Mouse (Mus musculus) gastrocnemius, adult 2 months (tissue): ENCODE results near the gene Spon1. TPM values are rescaled to one million over a fixed set of nuclear protein-coding genes. Genes with fewer than 3 reads are reported as not detected.

Source experiments
- DNase-seq: peaks from one replicate; pipeline ENCODE4 v3.0.0; 2022
- H3K27ac ChIP-seq: fragments of 200-600 bp; 2 replicates; pipeline ENCODE4 v1.8.1; 2022; ENCODE audit warnings: mild to moderate bottlenecking
- H3K4me3 ChIP-seq: fragments of 200-600 bp; 2 replicates; pipeline ENCODE4 v1.8.1; 2022; ENCODE audit warnings: mild to moderate bottlenecking, moderate library complexity
- CTCF ChIP-seq: fragments of 200-600 bp; IDR thresholded peaks from 2 replicates; pipeline ENCODE4 v1.8.1; 2022; ENCODE audit warnings: antibody characterized with exemption, mild to moderate bottlenecking, moderate library complexity
- intact Hi-C: fragments of 180-260 bp; cut with DNase I; formaldehyde crosslinking; loops from one replicate; pipeline ENCODE4 v1.15.1; 2025
- total RNA-seq, 2 experiments: library from RNA; stranded (reverse); gene quantifications; 2 replicates each; pipeline ENCODE4 v1.2.3; 2021

Gene Spon1
- total RNA-seq, 2 experiments from 2014 or later, result 2.0 to 3.0 TPM

- H3K4me3 ChIP-seq, result no peak overlapping the region
- peak overlapping the region; percentile 48 for H3K27ac ChIP-seq
- intact Hi-C loops, result no loop called here
- TF ChIP-seq CTCF, result no peak
- no peak for DNase-seq
Measured at GRCm38 (mm10) chr7:113961500-113961895, 195.7 kb downstream of the Spon1 start.

- intact Hi-C loops, result no loop called here
- Histone ChIP-seq H3K4me3 (no peak overlapping the region), H3K27ac (peak overlapping the region; percentile 48; the same call in 1 of the 2 replicates)
- TF ChIP-seq CTCF, result no peak
- DNase-seq, result peak; percentile 46
Measured at GRCm38 (mm10) chr7:113962078-113962477, 196.3 kb downstream of the Spon1 start.

GRCm38 (mm10) chr7:113963766-113964165 lies 198.0 kb downstream of the Spon1 start:
- no peak overlapping the region for H3K4me3 ChIP-seq
- peak overlapping the region; percentile 13; the same call in 1 of the 2 replicates for H3K27ac ChIP-seq
- intact Hi-C loops, result no loop called here
- DNase-seq, result no peak
- no peak for TF ChIP-seq CTCF

- intact Hi-C loops, result no loop called here
- Histone ChIP-seq H3K4me3 (no peak overlapping the region), H3K27ac (no peak overlapping the region)
- no peak for TF ChIP-seq CTCF
- DNase-seq, result no peak
Measured at GRCm38 (mm10) chr7:113965625-113966024, 199.8 kb downstream of the Spon1 start.

- no peak for TF ChIP-seq CTCF
- DNase-seq, result no peak
- intact Hi-C loops, result no loop called here
- H3K27ac ChIP-seq, result no peak overlapping the region
- H3K4me3 ChIP-seq, result no peak overlapping the region
Measured at GRCm38 (mm10) chr7:113969182-113969581, 203.4 kb downstream of the Spon1 start.

GRCm38 (mm10) chr7:113972536-113972935 lies 206.7 kb downstream of the Spon1 start:
- no peak for TF ChIP-seq CTCF
- Histone ChIP-seq H3K27ac (no peak overlapping the region), H3K4me3 (no peak overlapping the region)
- DNase-seq, result no peak
- intact Hi-C loops, result no loop called here

- Histone ChIP-seq H3K4me3 (no peak overlapping the region), H3K27ac (no peak overlapping the region)
- DNase-seq, result no peak
- intact Hi-C loops, result no loop called here
- TF ChIP-seq CTCF, result no peak
Measured at GRCm38 (mm10) chr7:113986406-113987134, 220.8 kb downstream of the Spon1 start.

- no peak for DNase-seq
- Histone ChIP-seq H3K4me3 (no peak overlapping the region), H3K27ac (no peak overlapping the region)
- no peak for TF ChIP-seq CTCF
- intact Hi-C loops, result no loop called here
Measured at GRCm38 (mm10) chr7:113988156-113988555, 222.4 kb downstream of the Spon1 start.

- no peak overlapping the region for H3K4me3 ChIP-seq
- intact Hi-C loops, result no loop called here
Measured at GRCm38 (mm10) chr7:113997675-113998354, 232.0 kb downstream of the Spon1 start.

GRCm38 (mm10) chr7:114004171-114004570 lies 238.4 kb downstream of the Spon1 start:
- DNase-seq, result no peak
- no peak overlapping the region for H3K4me3 ChIP-seq
- TF ChIP-seq CTCF, result no peak
- H3K27ac ChIP-seq, result no peak overlapping the region
- intact Hi-C loops, result no loop called here

More at GRCm38 (mm10) chr7:113997675-113998354, 232.0 kb downstream of the Spon1 start:
- DNase-seq, result no peak
- no peak overlapping the region for H3K27ac ChIP-seq
- no peak for TF ChIP-seq CTCF

GRCm38 (mm10) chr7:114005499-114005898 lies 239.7 kb downstream of the Spon1 start:
- intact Hi-C loops, result no loop called here
- H3K27ac ChIP-seq, result no peak overlapping the region
- no peak overlapping the region for H3K4me3 ChIP-seq
- no peak for TF ChIP-seq CTCF
- DNase-seq, result no peak

- no peak for TF ChIP-seq CTCF
- intact Hi-C loops, result no loop called here
- H3K4me3 ChIP-seq, result no peak overlapping the region
- H3K27ac ChIP-seq, result no peak overlapping the region
- DNase-seq, result no peak
Measured at GRCm38 (mm10) chr7:114006456-114006855, 240.7 kb downstream of the Spon1 start.

GRCm38 (mm10) chr7:114007565-114007964 lies 241.8 kb downstream of the Spon1 start:
- intact Hi-C loops, result no loop called here
- Histone ChIP-seq H3K4me3 (no peak overlapping the region), H3K27ac (no peak overlapping the region)
- TF ChIP-seq CTCF, result peak; percentile 64
- peak; percentile 54 for DNase-seq
